Mouse (Mus musculus) sigmoid colon, adult 10 weeks (tissue): ENCODE measurements around the gene Vmn1r94. TPM values are rescaled to one million over a fixed set of nuclear protein-coding genes. Genes with fewer than 3 reads are reported as not detected.

ENCODE experiments used
- polyA plus RNA-seq: library from polyadenylated mRNA; stranded (reverse); fragments of 350-450 nt; fragmentation: Illumina TruSeq; extraction: RNeasy Lipid Tissue Mini Kit (QIAGEN cat#74804); gene quantifications from one replicate; pipeline ENCODE4 v1.2.3, GENCODE M21; 2014; ENCODE audit warnings: low read depth, low replicate concordance

Vmn1r94 gene
- polyA plus RNA-seq = not detected

GRCm38 (mm10) chr7:20168277-20168676, at the start of gene Vmn1r94:
Gene Vmn1r94 (minus strand): TSS chr7:20168377.

GRCm38 (mm10) chr7:20205507-20205906, 37.3 kb upstream of the Vmn1r94 start, which contains the start of gene Gm6164:
Gene Gm6164 (minus strand): TSS chr7:20205607.

GRCm38 (mm10) chr7:20193410-20193809, 25.2 kb upstream of the Vmn1r94 start, which contains the start of gene Vmn1r95:
Gene Vmn1r95 (plus strand): TSS chr7:20193710.

GRCm38 (mm10) chr7:20138988-20139387, 29.2 kb downstream of the Vmn1r94 start, which contains the start of gene Vmn1r93:
Gene Vmn1r93 (minus strand): TSS chr7:20139088.

DNA sequence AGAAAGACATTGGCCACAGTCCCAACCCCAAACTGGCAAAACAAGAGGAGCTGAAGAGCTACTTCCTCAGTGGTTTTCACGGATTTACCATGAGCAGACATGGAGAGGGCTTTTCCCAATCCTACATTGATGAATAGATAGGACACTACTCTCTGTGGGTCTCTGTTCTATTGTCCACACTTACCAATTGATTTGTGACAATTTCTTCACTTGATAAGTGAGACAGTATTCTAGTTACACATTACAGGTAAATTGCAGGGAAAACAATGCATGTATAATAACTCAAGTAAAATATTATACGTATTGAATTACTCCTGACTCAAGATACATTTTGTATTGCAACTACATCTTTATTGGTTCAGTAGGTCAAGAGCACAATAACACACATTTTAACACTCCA, 45.7 kb downstream of the Vmn1r94 start, which contains the start of gene Gm16442:
Gene Gm16442 (minus strand): TSS at position 101 of the 400 bp plus-strand sequence.

Other genes starting within 250 kb of the Vmn1r94 start
- 27.6 TPM for gene Pvr, start 247.2 kb downstream of the Vmn1r94 start, polyA plus RNA-seq
- gene Igsf23, start 217.6 kb downstream of the Vmn1r94 start, polyA plus RNA-seq = 1.5 TPM
- 112 TPM for gene Ceacam20, start 203.0 kb downstream of the Vmn1r94 start, polyA plus RNA-seq
- gene Nlrp9b, start 176.9 kb downstream of the Vmn1r94 start, polyA plus RNA-seq = 233 TPM
- 0.76 TPM for gene Vmn1r91, start 68.7 kb downstream of the Vmn1r94 start, polyA plus RNA-seq
- not detected for gene Gm16442, start 45.8 kb downstream of the Vmn1r94 start, polyA plus RNA-seq
- not detected for gene Vmn1r93, start 29.3 kb downstream of the Vmn1r94 start, polyA plus RNA-seq
- not detected for gene Vmn1r95, start 25.3 kb upstream of the Vmn1r94 start, polyA plus RNA-seq
- not detected for gene Gm6164, start 37.2 kb upstream of the Vmn1r94 start, polyA plus RNA-seq
- not detected for gene Gm4498, start 65.5 kb upstream of the Vmn1r94 start, polyA plus RNA-seq
- gene Gm5890, start 94.5 kb upstream of the Vmn1r94 start, polyA plus RNA-seq = not detected
- not detected for gene Gm4133, start 165.7 kb upstream of the Vmn1r94 start, polyA plus RNA-seq
- not detected for gene Gm5728, start 207.0 kb upstream of the Vmn1r94 start, polyA plus RNA-seq
- not detected for gene Vmn1r100, start 249.6 kb upstream of the Vmn1r94 start, polyA plus RNA-seq